Comparison of ENCODE assay signal across 8 mouse cellular contexts in the genomic region with DNA sequence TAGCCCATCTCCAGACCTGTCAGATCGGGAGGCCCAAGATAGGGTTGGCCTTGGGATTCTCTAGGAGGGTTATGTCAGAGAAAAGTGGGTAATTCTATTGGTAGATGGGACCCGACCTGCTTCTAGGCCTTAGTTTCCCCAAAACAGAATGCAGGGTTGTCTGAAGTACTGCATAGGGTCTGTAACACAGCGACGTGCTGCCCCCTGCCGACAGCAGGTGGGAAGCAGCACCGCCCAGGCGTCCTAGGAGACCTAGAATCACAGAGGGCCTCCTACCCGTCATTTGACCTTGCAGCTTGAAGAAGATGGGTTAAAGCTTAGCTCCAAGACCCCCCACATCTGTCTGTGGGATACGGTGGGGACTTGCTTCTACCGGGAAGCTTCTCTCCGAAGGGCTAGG. TPM values are rescaled to one million over a fixed set of nuclear protein-coding genes. Genes with fewer than 3 reads are reported as not detected.
DNase-seq lines count a peak whose midpoint lies in the region; ATAC-seq and TF ChIP-seq lines count a peak whose summit lies in the region.

No protein-coding gene starts in this region.

- DNase-seq in CH12.LX (ENCODE audit: extremely low read depth): peak; percentile 58
- DNase-seq in adrenal gland, postnatal 10 days: peak; percentile 83
- DNase-seq in embryo, embryonic 11 days: peak; percentile 81
- peak; percentile 57 for DNase-seq in gastrocnemius, postnatal 36 days
- DNase-seq in ovary, postnatal 14 days (ENCODE audit: low spot score): peak; percentile 72
- peak; percentile 40 for DNase-seq in yolk sac, embryonic 10.5 days (ENCODE audit: low spot score)

- no peak for TF ChIP-seq POLR2A in CH12.LX (IDR thresholded peaks at IDR 0.05; ENCODE audit: low read depth, low read length)

- H3K36me3 ChIP-seq in CH12.LX (replicated peaks in 1 of 2; ENCODE audit: control insufficient read depth in 1 of 2, insufficient read depth in 1 of 2, low read length in 1 of 2): no peaks in the 10 kb centered on the region
- no peaks in the 10 kb centered on the region for H3K36me3 ChIP-seq in kidney, embryonic 16.5 days (ENCODE audit: insufficient read depth, low read length)
- no peaks in the 10 kb centered on the region for H3K36me3 ChIP-seq in lung, embryonic 15.5 days

- dilution Hi-C loops in CH12.LX (cut with MboI; ENCODE audit: extremely low pct_ligation_motif_present, extremely low pct_unique_long_range_greater_than_20kb, low sequenced_read_pairs): no loop called here

- H3K27me3 ChIP-seq in CH12.LX (replicated peaks): peaks cover 46% of the 10 kb centered on the region
- H3K27me3 ChIP-seq in kidney, embryonic 16.5 days (ENCODE audit: insufficient read depth, low read length): peaks cover 68% of the 10 kb centered on the region
- H3K27me3 ChIP-seq in lung, embryonic 15.5 days: peaks cover 66% of the 10 kb centered on the region

- TF ChIP-seq RAD21 in CH12.LX (IDR thresholded peaks at IDR 0.05; ENCODE audit: low read depth, low read length): peak; percentile 82

- H3K4me1 ChIP-seq in CH12.LX (ENCODE audit: control insufficient read depth in 1 of 2, insufficient read depth in 2 of 2): no peaks in the 10 kb centered on the region
- peaks cover 19% of the 10 kb centered on the region for H3K4me1 ChIP-seq in kidney, embryonic 16.5 days (ENCODE audit: insufficient read depth, low read length)
- peaks cover 26% of the 10 kb centered on the region for H3K4me1 ChIP-seq in lung, embryonic 15.5 days

- no peak overlapping the region for H3K27ac ChIP-seq in CH12.LX (ENCODE audit: insufficient read depth, low read depth)
- no peak overlapping the region for H3K27ac ChIP-seq in kidney, embryonic 16.5 days (ENCODE audit: low read length)
- H3K27ac ChIP-seq in lung, embryonic 15.5 days: no peak overlapping the region

- H3K4me3 ChIP-seq in CH12.LX (replicated peaks in 1 of 3; ENCODE audit: low read depth in 2 of 3, low read length in 2 of 3, poor library complexity in 1 of 3): no peak overlapping the region
- no peak overlapping the region for H3K4me3 ChIP-seq in kidney, embryonic 16.5 days (ENCODE audit: low read length)
- no peak overlapping the region for H3K4me3 ChIP-seq in lung, embryonic 15.5 days

- no peak for TF ChIP-seq EP300 in CH12.LX (IDR thresholded peaks at IDR 0.05; ENCODE audit: low read length)

- peak; percentile 37 to 91 for TF ChIP-seq CTCF in CH12.LX (conservative IDR thresholded peaks at IDR 0.05 in 1 of 2, IDR thresholded peaks at IDR 0.05 in 1 of 2; ENCODE audit: low read depth in 2 of 2, low read length in 2 of 2)

- H3K79me2 ChIP-seq in CH12.LX (replicated peaks; ENCODE audit: control insufficient read depth, extremely low read depth, insufficient read depth, poor library complexity, severe bottlenecking): no peaks in the 10 kb centered on the region

- H3K9me3 ChIP-seq in CH12.LX (replicated peaks; ENCODE audit: low read length): peaks cover 16% of the 10 kb centered on the region
- no peaks in the 10 kb centered on the region for H3K9me3 ChIP-seq in kidney, embryonic 16.5 days (ENCODE audit: low read length)
- no peaks in the 10 kb centered on the region for H3K9me3 ChIP-seq in lung, embryonic 15.5 days

- no peak overlapping the region for H3K9ac ChIP-seq in CH12.LX (ENCODE audit: insufficient read depth, low read depth)
- H3K9ac ChIP-seq in kidney, embryonic 16.5 days (replicated peaks; ENCODE audit: low read length): no peak overlapping the region
- H3K9ac ChIP-seq in lung, embryonic 15.5 days: no peak overlapping the region

- in situ Hi-C loops in CH12.LX (cut with MboI; ENCODE audit: low pct_ligation_motif_present, low pct_unique_long_range_greater_than_20kb, low sequenced_read_pairs): loop anchor here (5.0 kb wide), 2 partner anchors 101 to 311 kb away; no protein-coding TSS in a partner anchor

- peak; percentile 74 for ATAC-seq in kidney, embryonic 16.5 days (ENCODE audit: low FRiP score, low TSS enrichment)
- ATAC-seq in lung, embryonic 15.5 days (ENCODE audit: borderline replicate concordance, extremely low read depth, low FRiP score, low TSS enrichment): peak; percentile 66; the same call in 1 of the 2 replicates

- H3K4me2 ChIP-seq in CH12.LX (ENCODE audit: insufficient read depth, low read depth, poor library complexity, severe bottlenecking): no peak overlapping the region
- no peak overlapping the region for H3K4me2 ChIP-seq in kidney, embryonic 16.5 days (replicated peaks; ENCODE audit: low read depth, low read length)
- no peak overlapping the region for H3K4me2 ChIP-seq in lung, embryonic 15.5 days

- intact Hi-C loops in gastrocnemius, postnatal 36 days (cut with DNase I): loop anchor here (1.0 to 10.0 kb wide), 4 partner anchors 106 to 439 kb away; no protein-coding TSS in a partner anchor

- WGBS in kidney, embryonic 16.5 days: 3% methylated on average over 11 of the region's 11 CpGs
- 5% methylated on average over 11 of the region's 11 CpGs for WGBS in lung, embryonic 15.5 days

TF ChIP-seq in CH12.LX, 34 proteins besides CTCF, POLR2A, EP300 and RAD21:
- no peak for TF ChIP-seq KAT2A (IDR thresholded peaks at IDR 0.05; ENCODE audit: insufficient replicate concordance, low read length)
- TF ChIP-seq USF2 (conservative IDR thresholded peaks at IDR 0.05; ENCODE audit: low read depth, low read length): no peak
- no peak for TF ChIP-seq JUND (conservative IDR thresholded peaks at IDR 0.05; ENCODE audit: low read depth, low read length)
- TF ChIP-seq POLR2AphosphoS2 (IDR thresholded peaks at IDR 0.05; ENCODE audit: low read depth, low read length): no peak
- no peak for TF ChIP-seq UBTF (IDR thresholded peaks at IDR 0.05; ENCODE audit: low read depth, low read length)
- TF ChIP-seq SMC3 (IDR thresholded peaks at IDR 0.05; ENCODE audit: low read depth, low read length): peak; percentile 77
- TF ChIP-seq NELFE (IDR thresholded peaks at IDR 0.05; ENCODE audit: low read depth, low read length): no peak
- TF ChIP-seq RCOR1 (conservative IDR thresholded peaks at IDR 0.05; ENCODE audit: low read depth, low read length): no peak
- TF ChIP-seq HCFC1 (IDR thresholded peaks at IDR 0.05; ENCODE audit: low read depth, low read length): no peak

RNA-seq across cellular contexts. Expression of a gene that starts 1.2 kb away (rescaled TPM):
- total RNA-seq in CH12.LX (2012; rRNA removed) (not detected in 2 replicates), CH12.LX (2014; rRNA removed) (not detected in 2 replicates)
- polyA plus RNA-seq in CH12.LX (2012; ENCODE audit: insufficient read length, low read depth): not detected in 2 replicates
- under 1 TPM; 0.18 to 0.27 TPM for total RNA-seq in adrenal gland, postnatal 10 days (2021)
- not detected for total RNA-seq in gastrocnemius, postnatal 36 days (2021)
- polyA plus RNA-seq in kidney, embryonic 16.5 days (2015; fragmentation: Nextera tagmentation; extraction: Ambion mirVana): 21.2 and 22.5 TPM in 2 replicates
- polyA plus RNA-seq in lung, embryonic 15.5 days (2015; fragmentation: Nextera tagmentation; extraction: Ambion mirVana): 56.5 and 57.6 TPM in 2 replicates
